Mouse (Mus musculus) heart, postnatal 0 days (tissue): ENCODE measurements at regions not wholly inside any gene's neighbourhood (a gene's known extent, or its start where the extent isn't known, plus 50 kb on each side); places are given as distances from the start of the nearest gene placed in this dataset.

Experiments
- CTCF ChIP-seq: IDR thresholded peaks from 2 replicates; pipeline ENCODE4 v1.5.1; 2016; ENCODE audit warnings: antibody characterized with exemption, control low read depth, low read depth
- EP300 ChIP-seq: IDR thresholded peaks from 2 replicates; pipeline ENCODE4 v1.6.1; 2016; ENCODE audit warnings: antibody characterized with exemption, low read depth

GRCm38 (mm10) chr4:95279200-95279599 lies 227.2 kb upstream of the Jun start:
- no peak for TF ChIP-seq CTCF
- no peak for TF ChIP-seq EP300
